Mouse (Mus musculus) CH12.LX (cell line): ENCODE measurements at regions not wholly inside any gene's neighbourhood (a gene's known extent, or its start where the extent isn't known, plus 50 kb on each side); places are given as distances from the start of the nearest gene placed in this dataset.

Experiments used
- DNase-seq: peaks from one replicate; pipeline ENCODE4 v3.0.0-alpha.2; 2013; ENCODE audit errors: extremely low read depth
- H3K27ac ChIP-seq: 2 replicates; pipeline ENCODE4 v1.5.1; 2012; ENCODE audit warnings: low read depth, mild to moderate bottlenecking, control low read depth, moderate library complexity; ENCODE audit not compliant: insufficient read depth
- H3K27me3 ChIP-seq: replicated peaks from 2 replicates; pipeline ENCODE3; 2012; ENCODE audit warnings: inconsistent platforms
- H3K36me3 ChIP-seq, 2 experiments: replicated peaks in 1 of 2; 2 replicates each; pipeline versions ENCODE3 to v1.6.1; 2012; ENCODE audit warnings: inconsistent platforms in 1 of 2, low read length in 1 of 2, mild to moderate bottlenecking in 1 of 2, mixed read lengths in 1 of 2, moderate library complexity in 1 of 2; ENCODE audit not compliant: control insufficient read depth in 1 of 2, insufficient read depth in 1 of 2
- H3K4me1 ChIP-seq, 2 experiments: 2 replicates each; pipeline ENCODE4 v1.6.1; 2012; ENCODE audit warnings: inconsistent platforms in 1 of 2, moderate library complexity in 1 of 2; ENCODE audit not compliant: insufficient read depth in 2 of 2, control insufficient read depth in 1 of 2
- H3K4me2 ChIP-seq: 2 replicates; pipeline ENCODE4 v1.6.1; 2012; ENCODE audit warnings: low read depth, mild to moderate bottlenecking, control low read depth; ENCODE audit not compliant: poor library complexity, insufficient read depth, severe bottlenecking
- H3K4me3 ChIP-seq, 3 experiments: fragments of 150-350 bp in 1 of 3; sonication (generic) in 1 of 3; replicated peaks in 1 of 3; 2 replicates each; pipeline versions ENCODE3 to v1.5.1; 2011 to 2012; ENCODE audit warnings: low read depth in 2 of 3, low read length in 2 of 3, mild to moderate bottlenecking in 2 of 3, moderate library complexity in 2 of 3, control low read depth in 1 of 3, improper control_type of control experiment in 1 of 3, inconsistent platforms in 1 of 3, mixed read lengths in 1 of 3; ENCODE audit not compliant: poor library complexity in 1 of 3
- H3K79me2 ChIP-seq: replicated peaks from 2 replicates; pipeline ENCODE4 v1.6.1; 2012; ENCODE audit warnings: mild to moderate bottlenecking, moderate library complexity; ENCODE audit not compliant: control insufficient read depth, poor library complexity, insufficient read depth, severe bottlenecking; ENCODE audit errors: extremely low read depth
- H3K9ac ChIP-seq: 2 replicates; pipeline ENCODE4 v1.6.1; 2012; ENCODE audit warnings: low read depth, mild to moderate bottlenecking, control low read depth, moderate library complexity; ENCODE audit not compliant: insufficient read depth
- H3K9me3 ChIP-seq: replicated peaks from 2 replicates; pipeline ENCODE3; 2012; ENCODE audit warnings: low read length, inconsistent platforms, mixed read lengths
- BHLHE40 ChIP-seq: IDR thresholded peaks from 2 replicates; pipeline ENCODE4 v1.6.1; 2011; ENCODE audit warnings: mild to moderate bottlenecking, low read depth, low read length, improper control_type of control experiment
- CHD1 ChIP-seq: IDR thresholded peaks from 2 replicates; pipeline ENCODE4 v1.6.1; 2012; ENCODE audit warnings: low read depth, low read length, improper control_type of control experiment, inconsistent platforms
- CHD2 ChIP-seq: IDR thresholded peaks from 2 replicates; pipeline ENCODE4 v1.6.1; 2011; ENCODE audit warnings: low read length, improper control_type of control experiment
- CTCF ChIP-seq, 2 experiments: IDR thresholded peaks in 1 of 2; conservative IDR thresholded peaks in 1 of 2; 2 replicates each; pipeline ENCODE4 v1.5.1; 2011 to 2012; ENCODE audit warnings: low read depth in 2 of 2, low read length in 2 of 2, improper control_type of control experiment in 1 of 2, inconsistent platforms in 1 of 2, mild to moderate bottlenecking in 1 of 2, moderate library complexity in 1 of 2
- E2F4 ChIP-seq: IDR thresholded peaks from 2 replicates; pipeline ENCODE4 v1.6.1; 2011; ENCODE audit warnings: low read depth, low read length, improper control_type of control experiment; ENCODE audit not compliant: insufficient replicate concordance
- ETS1 ChIP-seq: conservative IDR thresholded peaks from 2 replicates; pipeline ENCODE4 v1.6.1; 2012; ENCODE audit warnings: low read depth, mild to moderate bottlenecking, inconsistent platforms, low read length, improper control_type of control experiment, moderate library complexity
- GABPA ChIP-seq: IDR thresholded peaks from 2 replicates; pipeline ENCODE4 v1.6.1; 2012; ENCODE audit warnings: low read depth, low read length, improper control_type of control experiment, inconsistent platforms; ENCODE audit not compliant: insufficient replicate concordance
- IRF4 ChIP-seq: IDR thresholded peaks from 2 replicates; pipeline ENCODE4 v1.6.1; 2014; ENCODE audit warnings: low read depth, mild to moderate bottlenecking, inconsistent platforms, low read length, improper control_type of control experiment
- JUN ChIP-seq: IDR thresholded peaks from 2 replicates; pipeline ENCODE4 v1.6.1; 2011; ENCODE audit warnings: low read depth, mild to moderate bottlenecking, low read length, improper control_type of control experiment, moderate library complexity; ENCODE audit not compliant: insufficient read depth
- JUND ChIP-seq: conservative IDR thresholded peaks from 2 replicates; pipeline ENCODE4 v1.6.1; 2011; ENCODE audit warnings: low read depth, low read length, improper control_type of control experiment
- KAT2A ChIP-seq: IDR thresholded peaks from 2 replicates; pipeline ENCODE4 v1.6.1; 2012; ENCODE audit warnings: low read length, improper control_type of control experiment, inconsistent platforms; ENCODE audit not compliant: insufficient replicate concordance
- MAFK ChIP-seq: IDR thresholded peaks from 2 replicates; pipeline ENCODE4 v1.6.1; 2011; ENCODE audit warnings: low read length, improper control_type of control experiment; ENCODE audit not compliant: insufficient replicate concordance
- MAX ChIP-seq: IDR thresholded peaks from 2 replicates; pipeline ENCODE4 v1.6.1; 2011; ENCODE audit warnings: low read length, improper control_type of control experiment
- MEF2A ChIP-seq: IDR thresholded peaks from 2 replicates; pipeline ENCODE4 v1.6.1; 2014; ENCODE audit warnings: low read depth, mild to moderate bottlenecking, inconsistent platforms, low read length, improper control_type of control experiment, borderline replicate concordance
- MXI1 ChIP-seq: IDR thresholded peaks from 2 replicates; pipeline ENCODE4 v1.6.1; 2011; ENCODE audit warnings: mild to moderate bottlenecking, low read depth, low read length, improper control_type of control experiment
- MYC ChIP-seq: IDR thresholded peaks from 2 replicates; pipeline ENCODE4 v1.6.1; 2011; ENCODE audit warnings: low read depth, mild to moderate bottlenecking, improper control_type of control experiment, low read length
- NELFE ChIP-seq: IDR thresholded peaks from 2 replicates; pipeline ENCODE4 v1.6.1; 2011; ENCODE audit warnings: low read depth, low read length, improper control_type of control experiment
- PAX5 ChIP-seq: IDR thresholded peaks from 2 replicates; pipeline ENCODE4 v1.6.1; 2012; ENCODE audit warnings: low read length, inconsistent platforms, mixed read lengths
- RAD21 ChIP-seq: IDR thresholded peaks from 2 replicates; pipeline ENCODE4 v1.6.1; 2011; ENCODE audit warnings: low read depth, mild to moderate bottlenecking, low read length, improper control_type of control experiment, moderate library complexity
- RCOR1 ChIP-seq: conservative IDR thresholded peaks from 2 replicates; pipeline ENCODE4 v1.6.1; 2012; ENCODE audit warnings: low read depth, mild to moderate bottlenecking, inconsistent platforms, low read length, improper control_type of control experiment
- SMC3 ChIP-seq: IDR thresholded peaks from 2 replicates; pipeline ENCODE4 v1.6.1; 2011; ENCODE audit warnings: low read depth, low read length, improper control_type of control experiment
- TBP ChIP-seq: conservative IDR thresholded peaks from 2 replicates; pipeline ENCODE4 v1.6.1; 2011; ENCODE audit warnings: low read depth, low read length, improper control_type of control experiment
- ZMIZ1 ChIP-seq: IDR thresholded peaks from 2 replicates; pipeline ENCODE4 v1.6.1; 2012; ENCODE audit warnings: low read depth, mild to moderate bottlenecking, inconsistent platforms, low read length, improper control_type of control experiment
- dilution Hi-C: fragments of 300-500 bp; cut with MboI; formaldehyde crosslinking; loops from 2 replicates; pipeline ENCODE4 v1.14.3; 2020; ENCODE audit warnings: low sequenced_read_pairs; ENCODE audit not compliant: extremely low pct_unique_long_range_greater_than_20kb, extremely low pct_ligation_motif_present
- in situ Hi-C: fragments of 300-500 bp; cut with MboI; formaldehyde crosslinking; loops from 3 replicates; pipeline ENCODE4 v1.14.3; 2019; ENCODE audit warnings: low sequenced_read_pairs, low pct_ligation_motif_present, low pct_unique_long_range_greater_than_20kb, mixed read lengths

DNA sequence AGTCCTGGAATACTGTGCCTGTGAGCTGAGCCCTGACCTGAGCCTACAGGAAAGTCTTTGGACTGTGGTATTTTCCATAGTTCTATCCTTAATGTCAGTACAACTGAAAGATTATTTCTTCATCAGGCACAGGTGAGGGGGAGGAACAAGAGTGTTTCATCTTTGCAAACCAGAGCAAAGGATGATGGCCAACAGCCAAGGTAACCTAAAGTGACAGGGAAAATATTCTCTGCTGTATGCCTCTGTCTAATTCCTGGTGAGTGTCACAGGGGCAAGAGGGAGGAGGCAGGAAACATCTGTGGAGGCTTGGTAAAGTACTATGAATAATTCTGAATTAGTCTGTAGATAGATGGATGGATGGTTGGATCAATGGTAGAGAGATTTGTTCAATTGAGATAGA, 164.3 kb upstream of the Ofcc1 start:
- H3K27me3 ChIP-seq, result no peaks in the 10 kb centered on the region
- TF ChIP-seq NELFE, result no peak
- no peak for TF ChIP-seq KAT2A
- TF ChIP-seq E2F4, result no peak
- TF ChIP-seq, all 38 proteins: peak for 0
- no peak overlapping the region for H3K27ac ChIP-seq
- H3K79me2 ChIP-seq, result no peaks in the 10 kb centered on the region; the same call in 1 of the 2 replicates
- H3K9ac ChIP-seq, result no peak overlapping the region
- H3K4me3 ChIP-seq, result no peak overlapping the region
- H3K36me3 ChIP-seq, result no peaks in the 10 kb centered on the region
- DNase-seq, result no peak
- H3K4me1 ChIP-seq, result no peaks in the 10 kb centered on the region
- in situ Hi-C loops (no loop called here), dilution Hi-C loops (no loop called here)
- H3K9me3 ChIP-seq, result no peaks in the 10 kb centered on the region
- no peak overlapping the region for H3K4me2 ChIP-seq

DNA sequence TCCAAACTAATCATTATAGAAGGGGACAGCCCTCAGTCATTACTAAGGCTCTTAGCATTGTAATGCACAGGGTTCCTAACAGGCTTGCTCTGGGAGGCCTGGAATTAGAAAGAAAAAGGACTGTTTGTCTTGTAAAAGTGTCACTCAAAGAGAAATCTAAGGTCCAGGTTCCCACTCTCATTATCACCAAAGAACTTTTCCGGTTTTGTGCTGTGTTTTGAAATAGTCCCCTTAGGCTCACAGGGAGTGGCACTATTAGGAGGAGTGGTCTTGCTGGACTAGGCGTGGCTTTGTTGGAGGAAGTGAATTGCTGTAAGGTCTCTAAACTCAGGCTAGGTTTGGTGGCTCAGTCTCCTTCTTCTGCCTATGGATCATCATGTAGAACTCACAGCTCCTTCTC, 161.9 kb upstream of the Ofcc1 start:
- H3K4me3 ChIP-seq, result no peak overlapping the region

DNA sequence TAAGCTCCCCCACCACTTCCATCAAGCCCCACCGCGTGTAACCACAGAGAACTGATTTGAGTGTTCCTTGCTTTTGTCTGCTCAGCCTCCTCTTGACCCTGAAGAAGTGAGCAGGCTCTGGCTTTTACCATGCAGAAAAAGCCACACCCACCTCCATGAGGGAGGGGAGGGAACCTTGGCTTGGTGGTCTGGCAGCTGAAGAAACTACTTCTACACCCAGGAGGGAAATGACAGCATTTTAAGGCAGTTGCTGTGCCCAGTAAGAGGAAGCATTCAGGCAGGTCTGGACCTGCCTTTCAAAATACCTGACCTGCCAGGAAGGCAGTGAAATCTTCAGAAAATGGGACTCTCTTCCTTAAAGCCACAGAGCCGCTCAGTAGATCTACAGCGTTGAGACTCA, 156.9 kb upstream of the Ofcc1 start:
- peak; percentile 78 for DNase-seq
- Histone ChIP-seq H3K27me3 (no peaks in the 10 kb centered on the region), H3K9me3 (no peaks in the 10 kb centered on the region), H3K4me3 (no peak overlapping the region), H3K9ac (no peak overlapping the region), H3K79me2 (no peaks in the 10 kb centered on the region), H3K4me2 (no peak overlapping the region), H3K27ac (no peak overlapping the region), H3K36me3 (no peaks in the 10 kb centered on the region), H3K4me1 (peaks cover 0 to 16% of the 10 kb centered on the region in 2 experiments; a peak in 1 of 4 replicates)
- dilution Hi-C loops, result no loop called here
- TF ChIP-seq CHD1, result no peak
- no peak for TF ChIP-seq CTCF (conservative IDR thresholded peaks at IDR 0.05 in 1 of 2, IDR thresholded peaks at IDR 0.05 in 1 of 2; ENCODE audit: low read depth in 2 of 2, low read length in 2 of 2)
- TF ChIP-seq ETS1, result peak; percentile 43
- no peak for TF ChIP-seq MEF2A
- no peak for TF ChIP-seq KAT2A
- no peak for TF ChIP-seq ZMIZ1
- in situ Hi-C loops, result no loop called here

More for the DNA sequence above, 161.9 kb upstream of the Ofcc1 start:
- no peaks in the 10 kb centered on the region for H3K36me3 ChIP-seq
- no peak for TF ChIP-seq RAD21
- no peak for TF ChIP-seq SMC3
- TF ChIP-seq ETS1, result no peak
- TF ChIP-seq JUN, result no peak
- no peak for TF ChIP-seq MAX
- TF ChIP-seq PAX5, result no peak
- TF ChIP-seq TBP, result no peak
- no peak for TF ChIP-seq MYC
- TF ChIP-seq KAT2A, result no peak
- TF ChIP-seq CHD2, result no peak
- no peak for TF ChIP-seq NELFE
- TF ChIP-seq BHLHE40, result no peak
- TF ChIP-seq MAFK, result no peak
- TF ChIP-seq JUND, result no peak
- TF ChIP-seq IRF4, result no peak
- TF ChIP-seq RCOR1, result no peak
- no peak for TF ChIP-seq MXI1
- TF ChIP-seq GABPA, result no peak
- TF ChIP-seq, all 38 proteins: peak for 0
- Histone ChIP-seq H3K9me3 (no peaks in the 10 kb centered on the region), H3K9ac (no peak overlapping the region), H3K27me3 (no peaks in the 10 kb centered on the region), H3K27ac (no peak overlapping the region), H3K4me2 (no peak overlapping the region), H3K4me1 (peaks cover 0 to 8% of the 10 kb centered on the region in 2 experiments; a peak in 1 of 4 replicates), H3K79me2 (no peaks in the 10 kb centered on the region; the same call in 1 of the 2 replicates)
- in situ Hi-C loops, result no loop called here
- DNase-seq, result no peak
- dilution Hi-C loops, result no loop called here
